Mouse (Mus musculus) liver, adult 2 months (tissue): Measurements from ENCODE around the gene Cdan1.

Source experiments
- CTCF ChIP-seq: fragments of 200-500 bp; IDR thresholded peaks from 2 replicates; pipeline ENCODE4 v1.5.1; 2011; ENCODE audit warnings: low read depth, low read length, control low read depth
- POLR2A ChIP-seq: fragments of 200-500 bp; IDR thresholded peaks from 2 replicates; pipeline ENCODE4 v1.6.1; 2011; ENCODE audit warnings: low read length, control low read depth; ENCODE audit not compliant: insufficient read depth; ENCODE audit errors: extremely low read depth

GRCm38 (mm10) chr2:120670253-120670652 is 179.7 kb downstream of the Cdan1 start:
- no peak for TF ChIP-seq POLR2A
- TF ChIP-seq CTCF: peak; percentile 29; the same call in 1 of the 2 replicates
